Mouse (Mus musculus) intestine, embryonic 14.5 days (tissue): ENCODE results near the gene Tmtc4. TPM values are rescaled to one million over a fixed set of nuclear protein-coding genes. Genes with fewer than 3 reads are reported as not detected.

Source experiments
- ATAC-seq: fragments of 200-750 bp; cut with Nextera tagmentation; replicated peaks from 2 replicates; pipeline ENCODE4 v1.8.0; 2017; ENCODE audit warnings: low read depth, moderate number of reproducible peaks, moderate TSS enrichment, moderate library complexity; ENCODE audit not compliant: low FRiP score, low TSS enrichment
- DNase-seq: peaks from one replicate; pipeline ENCODE4 v3.0.0-alpha.2; 2018; ENCODE audit warnings: low spot score
- H3K27ac ChIP-seq: fragments of 300-500 bp; sonication (generic); 2 replicates; pipeline ENCODE4 v1.5.1; 2014; ENCODE audit warnings: low read depth, mild to moderate bottlenecking, control low read depth
- H3K27me3 ChIP-seq: fragments of 300-500 bp; sonication (generic); replicated peaks from 2 replicates; pipeline ENCODE4 v1.6.1; 2014; ENCODE audit warnings: low read length, control low read depth; ENCODE audit not compliant: control insufficient read depth, insufficient read depth
- H3K36me3 ChIP-seq: fragments of 300-500 bp; sonication (generic); 2 replicates; pipeline ENCODE4 v1.6.1; 2014; ENCODE audit warnings: low read length, control low read depth; ENCODE audit not compliant: control insufficient read depth, insufficient read depth
- H3K4me1 ChIP-seq: fragments of 300-500 bp; sonication (generic); replicated peaks from 2 replicates; pipeline ENCODE4 v1.6.1; 2014; ENCODE audit warnings: low read length, control low read depth, mixed read lengths; ENCODE audit not compliant: control insufficient read depth, insufficient read depth
- H3K4me2 ChIP-seq: fragments of 300-500 bp; sonication (generic); 2 replicates; pipeline ENCODE4 v1.6.1; 2014; ENCODE audit warnings: low read length
- H3K4me3 ChIP-seq: fragments of 300-500 bp; sonication (generic); 2 replicates; pipeline ENCODE4 v1.5.1; 2014; ENCODE audit warnings: low read depth, low read length, control low read depth, mixed read lengths
- H3K9ac ChIP-seq: fragments of 300-500 bp; sonication (generic); 2 replicates; pipeline ENCODE4 v1.6.1; 2014; ENCODE audit warnings: mild to moderate bottlenecking, low read length
- H3K9me3 ChIP-seq: fragments of 300-500 bp; sonication (generic); 2 replicates; pipeline ENCODE4 v1.6.1; 2016; ENCODE audit warnings: low read length, control low read depth; ENCODE audit not compliant: control insufficient read depth
- WGBS: fragments of 180-500 bp; shearing (Covaris S2); extraction: QIAGEN DNeasy Blood & Tissue Kit; methylation state at CpG from one replicate; pipeline ENCODE4 v1.1.7; 2014; 5-methylcytosine and 5-hydroxymethylcytosine counted together
- polyA plus RNA-seq: library from polyadenylated mRNA; unstranded; fragments of >200 nt; fragmentation: Nextera tagmentation; extraction: Ambion mirVana; gene quantifications from 2 replicates; pipeline ENCODE4 v1.2.1, GENCODE M21; 2014

Gene Tmtc4
- polyA plus RNA-seq, 1 experiment from 2014 or later = 28.0 TPM

GRCm38 (mm10) chr14:122903923-122904351, 79.9 kb downstream of the Tmtc4 start:
- Histone ChIP-seq H3K9me3 (0 out of 2 replicates have a peak, but pooled peaks cover 11% of the 10 kb centered on the region), H3K4me2 (no peak overlapping the region), H3K4me1 (0 out of 2 replicates have a peak, but pooled peaks cover 3% of the 10 kb centered on the region), H3K9ac (no peak overlapping the region), H3K27ac (no peak overlapping the region), H3K4me3 (no peak overlapping the region), H3K27me3 (no peaks in the 10 kb centered on the region), H3K36me3 (no peaks in the 10 kb centered on the region)
- DNase-seq (no peak), ATAC-seq (no peak)
- WGBS = 60% methylated on average over 2 of the region's 2 CpGs

- ATAC-seq = no peak
- H3K27ac ChIP-seq = no peak overlapping the region
- no peak for DNase-seq
Observed at GRCm38 (mm10) chr14:122902884-122903283, 81.0 kb downstream of the Tmtc4 start.

GRCm38 (mm10) chr14:122902136-122902535, 81.7 kb downstream of the Tmtc4 start:
- Histone ChIP-seq H3K4me2 (no peak overlapping the region), H3K9me3 (0 out of 2 replicates have a peak, but pooled peaks cover 1% of the 10 kb centered on the region), H3K27me3 (no peaks in the 10 kb centered on the region), H3K27ac (no peak overlapping the region), H3K4me3 (no peak overlapping the region), H3K4me1 (0 out of 2 replicates have a peak, but pooled peaks cover 3% of the 10 kb centered on the region), H3K36me3 (no peaks in the 10 kb centered on the region), H3K9ac (no peak overlapping the region)
- DNase-seq = no peak
- 63% methylated on average over 2 of the region's 2 CpGs for WGBS
- 0 out of 2 replicates have a peak, but pooled peaks have one; percentile 36 for ATAC-seq

More at GRCm38 (mm10) chr14:122902884-122903283, 81.0 kb downstream of the Tmtc4 start:
- no peak overlapping the region for H3K4me3 ChIP-seq
- WGBS = 71% methylated on average over 4 of the region's 4 CpGs
- 0 out of 2 replicates have a peak, but pooled peaks cover 3% of the 10 kb centered on the region for H3K4me1 ChIP-seq
- no peaks in the 10 kb centered on the region for H3K27me3 ChIP-seq
- H3K9me3 ChIP-seq = 0 out of 2 replicates have a peak, but pooled peaks cover 5% of the 10 kb centered on the region
- no peaks in the 10 kb centered on the region for H3K36me3 ChIP-seq
- no peak overlapping the region for H3K9ac ChIP-seq
- no peak overlapping the region for H3K4me2 ChIP-seq

- 87% methylated on average over 2 of the region's 2 CpGs for WGBS
Observed at GRCm38 (mm10) chr14:122901715-122902114, 82.1 kb downstream of the Tmtc4 start.

GRCm38 (mm10) chr14:122901177-122901576, 82.7 kb downstream of the Tmtc4 start:
- no peaks in the 10 kb centered on the region for H3K36me3 ChIP-seq
- no peak for ATAC-seq
- 0 out of 2 replicates have a peak, but pooled peaks cover 3% of the 10 kb centered on the region for H3K4me1 ChIP-seq
- H3K27ac ChIP-seq = no peak overlapping the region
- H3K27me3 ChIP-seq = no peaks in the 10 kb centered on the region
- DNase-seq = no peak
- H3K4me3 ChIP-seq = no peak overlapping the region
- H3K4me2 ChIP-seq = no peak overlapping the region
- WGBS = 79% methylated on average over 3 of the region's 3 CpGs
- H3K9me3 ChIP-seq = no peaks in the 10 kb centered on the region
- H3K9ac ChIP-seq = no peak overlapping the region

More at GRCm38 (mm10) chr14:122901715-122902114, 82.1 kb downstream of the Tmtc4 start:
- ATAC-seq (no peak), DNase-seq (no peak)
- Histone ChIP-seq H3K4me3 (no peak overlapping the region), H3K4me1 (0 out of 2 replicates have a peak, but pooled peaks cover 3% of the 10 kb centered on the region), H3K36me3 (no peaks in the 10 kb centered on the region), H3K4me2 (no peak overlapping the region), H3K9ac (no peak overlapping the region), H3K9me3 (no peaks in the 10 kb centered on the region), H3K27ac (no peak overlapping the region), H3K27me3 (no peaks in the 10 kb centered on the region)

- Histone ChIP-seq H3K9ac (no peak overlapping the region), H3K4me3 (no peak overlapping the region), H3K36me3 (no peaks in the 10 kb centered on the region), H3K4me2 (no peak overlapping the region), H3K27me3 (no peaks in the 10 kb centered on the region), H3K4me1 (0 out of 2 replicates have a peak, but pooled peaks cover 3% of the 10 kb centered on the region), H3K9me3 (no peaks in the 10 kb centered on the region), H3K27ac (no peak overlapping the region)
- ATAC-seq (no peak), DNase-seq (no peak)
Observed at GRCm38 (mm10) chr14:122900679-122901078, 83.2 kb downstream of the Tmtc4 start.

- Histone ChIP-seq H3K27ac (no peak overlapping the region), H3K9ac (no peak overlapping the region), H3K4me2 (no peak overlapping the region), H3K9me3 (no peaks in the 10 kb centered on the region), H3K36me3 (no peaks in the 10 kb centered on the region), H3K27me3 (no peaks in the 10 kb centered on the region), H3K4me3 (no peak overlapping the region), H3K4me1 (0 out of 2 replicates have a peak, but pooled peaks cover 3% of the 10 kb centered on the region)
- DNase-seq = no peak
- no peak for ATAC-seq
Observed at GRCm38 (mm10) chr14:122898550-122898949, 85.3 kb downstream of the Tmtc4 start.

GRCm38 (mm10) chr14:122896106-122896505, 87.7 kb downstream of the Tmtc4 start:
- H3K36me3 ChIP-seq = peaks cover 8% of the 10 kb centered on the region; the same call in 1 of the 2 replicates
- no peak overlapping the region for H3K4me2 ChIP-seq
- H3K9me3 ChIP-seq = no peaks in the 10 kb centered on the region
- ATAC-seq = no peak
- no peak overlapping the region for H3K9ac ChIP-seq
- 98% methylated on average over 1 of the region's 1 CpGs for WGBS
- no peak overlapping the region for H3K4me3 ChIP-seq
- H3K27me3 ChIP-seq = no peaks in the 10 kb centered on the region
- 0 out of 2 replicates have a peak, but pooled peaks cover 3% of the 10 kb centered on the region for H3K4me1 ChIP-seq
- H3K27ac ChIP-seq = no peak overlapping the region
- DNase-seq = no peak

GRCm38 (mm10) chr14:122891470-122891968, 92.3 kb downstream of the Tmtc4 start:
- Histone ChIP-seq H3K4me1 (no peaks in the 10 kb centered on the region), H3K9ac (no peak overlapping the region), H3K27ac (no peak overlapping the region), H3K4me2 (no peak overlapping the region), H3K36me3 (peaks cover 9% of the 10 kb centered on the region; the same call in 1 of the 2 replicates), H3K27me3 (no peaks in the 10 kb centered on the region), H3K9me3 (no peaks in the 10 kb centered on the region), H3K4me3 (no peak overlapping the region)
- DNase-seq (peak; percentile 20), ATAC-seq (no peak)
- WGBS = 92% methylated on average over 12 of the region's 12 CpGs
